Mouse (Mus musculus) MEL (cell line): ENCODE measurements around the gene Mpzl3.

Experiments
- CTCF ChIP-seq, 3 experiments: IDR thresholded peaks in 2 of 3; conservative IDR thresholded peaks in 1 of 3; 2 replicates each; pipeline ENCODE4 v1.5.1; 2011 to 2012; ENCODE audit warnings: low read length in 3 of 3, low read depth in 2 of 3, mild to moderate bottlenecking in 2 of 3, improper control_type of control experiment in 1 of 3, inconsistent platforms in 1 of 3, mixed read lengths in 1 of 3, moderate library complexity in 1 of 3; ENCODE audit not compliant: control insufficient read depth in 1 of 3, insufficient read depth in 1 of 3, poor library complexity in 1 of 3, severe bottlenecking in 1 of 3
- ELF1 ChIP-seq: IDR thresholded peaks from 2 replicates; pipeline ENCODE4 v1.6.1; 2014; ENCODE audit warnings: low read depth, mild to moderate bottlenecking, inconsistent platforms, low read length, improper control_type of control experiment, moderate library complexity
- EP300 ChIP-seq, 2 experiments: IDR thresholded peaks; 2 replicates each; pipeline ENCODE4 v1.6.1; 2011; ENCODE audit warnings: improper control_type of control experiment in 2 of 2, low read length in 2 of 2, low read depth in 1 of 2, mild to moderate bottlenecking in 1 of 2
- KAT2A ChIP-seq: conservative IDR thresholded peaks from 2 replicates; pipeline ENCODE4 v1.6.1; 2012; ENCODE audit warnings: low read depth, low read length, improper control_type of control experiment, inconsistent platforms
- MYB ChIP-seq: IDR thresholded peaks from 2 replicates; pipeline ENCODE4 v1.6.1; 2011; ENCODE audit warnings: mild to moderate bottlenecking, low read depth, low read length, improper control_type of control experiment
- POLR2A ChIP-seq, 2 experiments: IDR thresholded peaks; 2 replicates each; pipeline ENCODE4 v1.6.1; 2011 to 2012; ENCODE audit warnings: low read length in 2 of 2, mild to moderate bottlenecking in 2 of 2, control low read depth in 1 of 2, improper control_type of control experiment in 1 of 2, low read depth in 1 of 2, moderate library complexity in 1 of 2; ENCODE audit not compliant: control insufficient read depth in 1 of 2, insufficient read depth in 1 of 2, poor library complexity in 1 of 2
- POLR2AphosphoS2 ChIP-seq: IDR thresholded peaks from 2 replicates; pipeline ENCODE4 v1.6.1; 2011; ENCODE audit warnings: low read length, improper control_type of control experiment
- POLR2AphosphoS5 ChIP-seq: IDR thresholded peaks from 2 replicates; pipeline ENCODE4 v1.6.1; 2012; ENCODE audit warnings: low read depth, borderline replicate concordance, mild to moderate bottlenecking, inconsistent platforms, low read length, moderate library complexity, mixed read lengths
- RAD21 ChIP-seq: IDR thresholded peaks from 2 replicates; pipeline ENCODE4 v1.6.1; 2011; ENCODE audit warnings: mild to moderate bottlenecking, low read depth, low read length, improper control_type of control experiment
- TCF12 ChIP-seq: IDR thresholded peaks from 2 replicates; pipeline ENCODE4 v1.6.1; 2014; ENCODE audit warnings: low read depth, mild to moderate bottlenecking, inconsistent platforms, low read length, improper control_type of control experiment, moderate library complexity
- USF1 ChIP-seq: IDR thresholded peaks from 2 replicates; pipeline ENCODE4 v1.6.1; 2014; ENCODE audit warnings: low read depth, mild to moderate bottlenecking, inconsistent platforms, low read length, improper control_type of control experiment, moderate library complexity

DNA sequence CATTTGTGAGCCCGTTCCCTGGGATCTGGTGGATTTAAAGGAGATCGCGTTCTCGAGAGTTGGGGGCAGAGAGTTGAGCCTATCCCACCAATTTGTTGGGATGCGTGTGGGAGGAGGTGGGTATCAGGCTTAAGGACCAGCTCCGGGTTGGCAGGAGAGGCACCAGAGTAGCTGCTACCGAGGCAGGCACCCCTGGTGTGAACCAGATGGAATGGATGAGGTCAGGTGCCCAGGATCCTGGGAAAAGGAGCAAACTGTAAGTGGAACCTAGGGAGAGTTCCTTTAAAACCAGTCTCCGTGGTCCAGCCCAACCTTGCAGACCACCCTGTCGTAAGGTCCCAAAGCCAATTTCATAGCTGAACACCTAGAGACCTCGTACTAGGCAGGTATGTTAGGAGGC lies 63.6 kb downstream of the Mpzl3 start:
- TF ChIP-seq CTCF (IDR thresholded peaks at IDR 0.05 in 2 of 3, conservative IDR thresholded peaks at IDR 0.05 in 1 of 3; ENCODE audit: control insufficient read depth in 1 of 3, insufficient read depth in 1 of 3, low read depth in 2 of 3, low read length in 3 of 3, poor library complexity in 1 of 3, severe bottlenecking in 1 of 3) = no peak
- TF ChIP-seq RAD21 = no peak
- TF ChIP-seq POLR2AphosphoS5 = no peak
- TF ChIP-seq POLR2A (IDR thresholded peaks at IDR 0.05; ENCODE audit: control insufficient read depth in 1 of 2, insufficient read depth in 1 of 2, low read depth in 1 of 2, low read length in 2 of 2, poor library complexity in 1 of 2) = no peak
- no peak for TF ChIP-seq EP300 (IDR thresholded peaks at IDR 0.05; ENCODE audit: low read depth in 1 of 2, low read length in 2 of 2)
- TF ChIP-seq KAT2A = no peak
- no peak for TF ChIP-seq MYB
- TF ChIP-seq ELF1 = no peak
- no peak for TF ChIP-seq USF1
- no peak for TF ChIP-seq POLR2AphosphoS2
- TF ChIP-seq TCF12 = no peak
